Mouse (Mus musculus) adrenal gland, postnatal 36 days (tissue): Measurements from ENCODE around the gene Ikbkg. TPM values are rescaled to one million over a fixed set of nuclear protein-coding genes. Genes with fewer than 3 reads are reported as not detected.
"Not testable (repeated sequence)": the region's sequence is repeated elsewhere in the genome, so short reads cannot be mapped to it uniquely, and the experiment has no call there.

Source experiments
- DNase-seq, 2 experiments: peaks; one replicate each; pipeline ENCODE4 v3.0.0; 2021; ENCODE audit warnings: mixed read lengths in 1 of 2
- long read RNA-seq, 2 experiments: library from polyadenylated mRNA; stranded (forward); transcript quantifications; one replicate each; pipeline ENCODE4 v2.0.0; 2021; ENCODE audit warnings: borderline sequencing depth in 2 of 2
- total RNA-seq, 2 experiments: library from RNA; stranded (reverse); gene quantifications; 2 replicates each; pipeline ENCODE4 v1.2.3; 2021

Ikbkg gene
- total RNA-seq = 100 to 1,000 TPM in 1 of 2 experiments, 10 to 100 TPM in 1; 71.2 to 110 TPM
- long read RNA-seq, experiment 1, full-length matches to known transcripts = 17 of 28 reads
- long read RNA-seq, experiment 1, partial matches to known transcripts = 0 of 28 reads
- long read RNA-seq, experiment 1, other reads (novel, unspliced or antisense) = 11 of 28 reads
- long read RNA-seq, experiment 2, full-length matches to known transcripts = 9 of 18 reads
- long read RNA-seq, experiment 2, partial matches to known transcripts = 0 of 18 reads
- long read RNA-seq, experiment 2, other reads (novel, unspliced or antisense) = 9 of 18 reads

- DNase-seq = peak; percentile 88 to 89
Observed at GRCm38 (mm10) chrX:74392535-74393443, at the start of gene Ikbkg, which contains the start of gene Fam3a. Gene Ikbkg, plus strand, starts transcription at chrX:74393290. Gene Fam3a, minus strand, starts transcription at chrX:74393272.

DNA sequence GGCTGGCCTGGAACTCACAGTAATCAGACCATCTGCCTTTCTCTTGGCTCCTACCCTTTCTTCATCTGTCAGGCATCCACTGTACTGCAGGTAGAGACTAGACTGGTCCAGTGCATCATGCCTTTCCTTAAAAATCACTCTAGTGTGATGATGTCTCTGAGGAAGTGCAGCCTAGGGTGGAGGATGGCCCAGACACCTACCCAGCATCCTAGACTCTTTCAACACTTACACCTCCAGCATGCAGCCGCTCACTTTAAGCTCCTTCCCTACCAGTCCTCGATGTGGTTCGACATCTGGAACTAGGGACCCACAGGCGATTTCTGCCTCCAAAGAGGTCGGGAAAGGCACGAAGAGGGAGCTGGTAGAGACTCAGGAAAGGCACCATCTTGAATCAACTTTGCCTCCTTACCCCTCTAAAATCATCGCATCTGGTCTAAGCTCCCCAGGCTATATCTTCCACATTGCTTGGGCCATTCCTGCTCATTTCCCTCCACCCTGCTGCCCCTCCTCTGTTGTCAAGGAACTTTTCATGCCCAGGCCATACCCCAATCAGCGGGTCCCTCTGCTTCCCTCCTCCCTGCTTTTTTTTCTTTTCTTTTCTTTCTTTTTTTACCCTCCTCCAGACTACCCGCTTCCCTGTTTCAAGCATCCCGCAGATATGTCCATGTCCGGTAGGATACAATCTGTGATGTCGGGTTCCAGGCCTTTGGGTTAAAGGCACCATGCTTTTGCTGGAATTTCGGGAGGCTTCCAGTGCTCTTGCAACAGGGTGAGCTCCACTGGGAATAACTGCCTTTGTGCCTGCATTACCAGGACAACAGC is 40.2 kb upstream of the Ikbkg start:
- DNase-seq = no peak

DNA sequence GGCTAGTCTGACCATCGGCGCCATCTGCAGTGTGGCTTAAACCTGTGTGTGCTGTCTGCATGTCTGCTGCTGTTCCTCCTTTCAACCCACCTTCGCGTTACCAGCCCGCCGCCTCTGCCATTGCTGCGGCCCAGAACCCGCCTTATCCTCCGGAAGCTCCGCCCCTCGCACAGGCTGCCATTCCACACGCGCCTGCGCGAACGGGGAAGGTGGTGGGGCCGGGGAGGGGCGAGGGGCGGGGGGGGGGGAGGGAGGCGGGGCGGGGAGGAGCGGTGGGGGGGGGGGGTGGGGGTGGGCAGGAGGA is 39.7 kb upstream of the Ikbkg start, which contains the start of gene Lage3:
Gene Lage3, minus strand, starts transcription at position 152 of the 304 bp plus-strand sequence.
- DNase-seq = peak; percentile 87 to 89

DNA sequence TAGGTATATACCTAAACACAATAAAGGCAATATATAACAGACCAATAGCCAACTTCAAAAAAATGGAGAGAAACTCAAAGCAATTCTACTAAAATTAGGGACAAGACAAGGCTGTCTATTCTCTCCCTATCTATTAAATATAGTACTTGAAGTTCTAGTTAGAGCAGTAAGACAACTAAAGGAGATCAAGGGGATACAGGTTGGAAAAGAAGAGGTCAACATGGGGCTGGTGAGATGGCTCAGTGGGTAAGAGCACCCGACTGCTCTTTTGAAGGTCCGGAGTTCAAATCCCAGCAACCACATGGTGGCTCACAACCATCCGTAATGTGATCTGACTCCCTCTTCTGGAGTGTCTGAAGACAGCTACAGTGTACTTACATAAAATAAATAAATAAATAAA is 36.0 kb upstream of the Ikbkg start:
- not testable (repeated sequence) for DNase-seq

- no peak for DNase-seq
Observed at GRCm38 (mm10) chrX:74359171-74359570, 33.9 kb upstream of the Ikbkg start.

DNA sequence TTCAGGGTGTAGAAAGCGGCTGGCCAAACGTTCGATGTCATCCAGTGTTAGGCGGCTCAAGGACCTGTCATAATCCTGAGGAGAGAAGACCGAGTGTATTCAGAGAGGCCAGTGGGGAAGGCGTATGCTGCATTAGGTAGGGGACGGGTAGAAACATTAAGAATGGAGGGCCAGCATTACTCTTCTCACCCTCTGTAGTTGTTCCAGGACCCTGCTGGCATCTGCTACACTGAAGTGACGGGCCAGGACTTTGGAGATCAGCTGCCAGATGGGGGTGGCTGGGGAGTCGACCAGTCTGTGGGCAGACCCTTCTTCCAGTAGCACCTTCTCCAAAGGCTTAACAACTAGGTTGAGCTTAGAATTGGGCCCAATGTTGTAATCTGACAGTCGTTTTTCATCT is 25.6 kb upstream of the Ikbkg start:
- no peak for DNase-seq

- peak; percentile 83 to 89 for DNase-seq
Observed at GRCm38 (mm10) chrX:74368209-74368909, 24.7 kb upstream of the Ikbkg start.

DNA sequence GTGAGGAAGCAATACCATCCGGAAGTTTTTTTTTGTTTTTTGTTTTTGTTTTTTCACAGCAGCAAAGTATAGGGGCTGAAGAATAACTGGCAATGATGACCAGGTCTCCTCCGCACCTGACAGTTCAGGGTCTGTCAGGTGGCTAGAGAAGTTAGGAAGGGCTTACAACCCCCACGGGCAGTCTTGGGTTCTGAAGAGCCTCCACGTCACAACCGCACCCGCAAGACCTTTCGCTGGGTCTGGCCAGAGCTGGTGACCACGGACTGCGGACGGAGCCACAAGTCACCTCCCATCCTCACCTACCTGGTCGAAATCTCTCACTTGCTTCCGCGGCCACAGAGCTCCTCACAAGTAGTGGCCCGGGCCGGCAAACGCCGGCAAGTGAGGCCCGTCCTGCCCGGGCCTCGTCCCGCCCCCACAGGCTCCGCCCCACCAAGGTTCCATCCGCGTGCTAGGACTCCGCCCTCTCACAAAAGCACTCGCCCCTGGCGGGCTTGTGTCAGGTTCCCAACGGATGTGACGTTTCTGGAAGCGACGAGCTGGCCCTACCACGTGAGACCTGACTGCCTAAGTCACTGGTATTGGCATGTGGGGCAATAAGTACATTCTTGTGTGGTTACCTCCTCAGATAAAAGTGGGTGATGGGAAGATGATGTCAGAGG is 20.1 kb upstream of the Ikbkg start, which contains the start of the genes Ubl4a and Slc10a3:
Gene Ubl4a, minus strand, starts transcription at position 331 of the 662 bp plus-strand sequence.
Gene Slc10a3, minus strand, starts transcription at position 462 of the 662 bp plus-strand sequence.
- DNase-seq = peak; percentile 90 to 92

DNA sequence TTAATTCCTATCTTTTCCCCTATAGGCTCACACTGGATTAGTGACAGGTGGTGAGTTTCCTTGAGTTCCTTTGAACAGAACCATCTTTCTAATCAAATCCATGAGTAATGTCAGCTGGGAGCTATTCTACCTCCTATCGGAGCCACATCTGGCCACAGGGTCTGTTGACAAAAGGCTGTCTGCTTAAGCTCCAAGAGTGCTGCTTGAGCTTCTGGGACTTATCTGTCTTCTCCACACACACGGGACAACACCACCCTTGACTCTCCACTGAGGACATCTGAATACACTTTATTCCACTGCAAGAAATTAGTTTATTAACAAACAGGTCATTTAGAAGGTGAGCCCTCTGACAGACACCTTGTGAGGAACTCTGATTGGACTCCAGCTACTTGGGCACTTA is 8.6 kb upstream of the Ikbkg start:
- DNase-seq = no peak

- DNase-seq = no peak
Observed at GRCm38 (mm10) chrX:74388153-74388552, 4.9 kb upstream of the Ikbkg start.

DNA sequence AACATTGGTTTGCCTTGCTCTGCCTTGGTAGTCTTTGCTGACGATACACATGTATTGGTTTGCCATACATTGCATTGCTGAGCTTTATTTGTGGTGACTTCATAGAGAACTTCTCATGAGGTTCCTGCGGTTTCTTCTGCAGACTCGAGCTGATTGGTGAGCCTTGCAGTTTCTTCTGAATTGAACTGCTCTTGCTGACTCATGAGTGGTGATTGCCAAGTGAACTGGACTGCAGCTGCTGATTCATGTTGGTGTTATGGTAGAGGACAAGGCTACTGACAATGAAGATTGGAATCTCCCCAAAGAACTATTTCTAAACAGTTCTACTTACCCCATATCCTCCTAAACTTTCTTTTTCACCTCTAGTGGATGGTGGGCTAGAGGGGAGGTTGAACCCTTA is 7.0 kb downstream of the Ikbkg start:
- DNase-seq = peak; percentile 9 to 42

GRCm38 (mm10) chrX:74408340-74408739 is 15.2 kb downstream of the Ikbkg start:
- no peak for DNase-seq

GRCm38 (mm10) chrX:74413377-74413776 is 20.3 kb downstream of the Ikbkg start:
- peak; percentile 58 to 64 for DNase-seq

DNA sequence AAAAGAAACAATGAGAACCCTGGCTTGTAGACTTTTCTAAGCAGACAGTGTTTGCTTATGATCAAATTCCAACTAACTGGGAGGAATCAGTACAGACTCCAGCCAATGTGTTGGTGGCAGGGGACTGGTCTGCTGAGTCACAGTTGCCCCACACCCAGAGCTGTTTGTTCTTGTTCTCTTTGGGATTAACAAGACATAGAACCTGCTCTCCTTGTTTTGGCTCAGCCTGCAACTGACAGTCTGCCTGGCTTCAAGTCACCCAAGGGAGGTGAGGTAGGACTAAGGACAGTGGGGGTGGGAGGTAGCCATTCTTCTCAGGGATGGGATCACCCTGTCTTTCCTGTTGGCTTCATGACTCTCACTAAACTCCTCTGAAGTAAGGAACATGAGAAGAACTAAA is 31.4 kb downstream of the Ikbkg start:
- peak; percentile 28 to 38 for DNase-seq

GRCm38 (mm10) chrX:74425195-74425594 is 32.1 kb downstream of the Ikbkg start:
- DNase-seq = peak; percentile 80 to 84

DNA sequence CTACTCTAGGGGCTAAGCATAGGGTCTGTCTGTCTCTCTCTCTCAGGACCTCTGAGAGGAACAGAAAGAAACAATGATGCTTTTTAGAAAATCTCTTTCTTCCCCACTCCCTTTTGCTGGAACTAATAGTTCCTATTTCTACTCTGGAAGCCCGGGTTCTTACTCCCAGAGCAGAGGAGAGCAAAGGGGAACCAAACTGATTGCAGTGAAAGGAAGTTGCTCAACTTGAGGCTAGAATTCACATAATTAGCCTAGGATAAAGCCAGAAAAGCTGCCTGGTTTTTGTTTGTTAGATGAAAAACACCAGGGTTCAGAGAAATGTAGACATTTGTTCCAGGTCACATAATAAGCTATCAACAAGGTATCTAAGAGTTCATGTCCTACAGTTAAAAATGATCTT is 33.2 kb downstream of the Ikbkg start:
- no peak for DNase-seq

- no peak for DNase-seq
Observed at GRCm38 (mm10) chrX:74427116-74427515, 34.0 kb downstream of the Ikbkg start.

GRCm38 (mm10) chrX:74428146-74428825 is 35.2 kb downstream of the Ikbkg start:
- no peak for DNase-seq

DNA sequence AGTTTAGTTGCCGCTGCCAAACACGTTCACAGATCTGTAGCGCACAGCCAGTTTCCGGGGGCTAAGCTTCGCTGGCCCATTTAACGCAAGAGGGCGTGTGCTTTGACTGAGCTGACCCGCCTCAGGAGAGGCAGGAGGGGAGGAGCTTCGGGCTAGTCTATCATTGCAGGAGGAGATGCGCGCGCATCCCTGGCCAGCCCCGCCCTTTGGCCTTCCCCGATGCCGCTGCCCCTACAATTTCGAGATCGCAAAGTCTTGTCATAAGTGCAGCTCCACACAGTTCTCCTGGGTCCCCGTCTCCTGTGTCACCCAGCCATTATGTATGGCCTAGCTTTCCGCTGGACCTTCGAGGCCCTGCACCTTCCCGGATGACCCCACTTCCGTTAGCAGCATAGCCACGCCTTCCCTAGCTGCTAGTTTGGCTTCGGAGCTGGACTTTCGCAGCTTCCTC is 35.8 kb downstream of the Ikbkg start, which contains the start of gene G6pdx:
Gene G6pdx, minus strand, starts transcription at position 369 of the 451 bp plus-strand sequence.
- peak; percentile 89 to 91 for DNase-seq

- DNase-seq = peak; percentile 77 to 80
Observed at GRCm38 (mm10) chrX:74429290-74429821, 36.3 kb downstream of the Ikbkg start.
